Mouse (Mus musculus) megakaryocyte, embryonic 14.5 days (primary cell): ENCODE measurements at regions not wholly inside any gene's neighbourhood (a gene's known extent, or its start where the extent isn't known, plus 50 kb on each side); places are given as distances from the start of the nearest gene placed in this dataset.

Experiments
- H3K27me3 ChIP-seq: replicated peaks from 2 replicates; pipeline ENCODE3; 2012; ENCODE audit warnings: inconsistent platforms
- H3K36me3 ChIP-seq: replicated peaks from 2 replicates; pipeline ENCODE3; 2012; ENCODE audit warnings: low read length, inconsistent platforms, mixed read lengths
- H3K4me1 ChIP-seq: 2 replicates; pipeline ENCODE4 v1.6.1; 2012; ENCODE audit warnings: inconsistent platforms
- H3K4me3 ChIP-seq: replicated peaks from 2 replicates; pipeline ENCODE3; 2012; ENCODE audit warnings: moderate library complexity, mild to moderate bottlenecking, inconsistent platforms
- H3K9me3 ChIP-seq: 2 replicates; pipeline ENCODE4 v1.6.1; 2012; ENCODE audit warnings: inconsistent platforms
- FLI1 ChIP-seq: IDR thresholded peaks from 2 replicates; pipeline ENCODE4 v1.6.1; 2012; ENCODE audit warnings: low read length, inconsistent platforms, mixed read lengths
- GATA1 ChIP-seq: IDR thresholded peaks from 3 replicates; pipeline ENCODE4 v1.6.1; 2012; ENCODE audit warnings: mixed read lengths, low read length, inconsistent platforms, borderline replicate concordance

- H3K9me3 ChIP-seq = peaks cover 26% of the 10 kb centered on the region
- no peaks in the 10 kb centered on the region for H3K36me3 ChIP-seq
- TF ChIP-seq FLI1 = no peak
- no peak for TF ChIP-seq GATA1
- H3K27me3 ChIP-seq = peaks cover 52% of the 10 kb centered on the region
- no peak overlapping the region for H3K4me3 ChIP-seq
- H3K4me1 ChIP-seq = peaks cover 23% of the 10 kb centered on the region
Measured at GRCm38 (mm10) chr8:84336376-84336775, 51.9 kb upstream of the Cacna1a start.

DNA sequence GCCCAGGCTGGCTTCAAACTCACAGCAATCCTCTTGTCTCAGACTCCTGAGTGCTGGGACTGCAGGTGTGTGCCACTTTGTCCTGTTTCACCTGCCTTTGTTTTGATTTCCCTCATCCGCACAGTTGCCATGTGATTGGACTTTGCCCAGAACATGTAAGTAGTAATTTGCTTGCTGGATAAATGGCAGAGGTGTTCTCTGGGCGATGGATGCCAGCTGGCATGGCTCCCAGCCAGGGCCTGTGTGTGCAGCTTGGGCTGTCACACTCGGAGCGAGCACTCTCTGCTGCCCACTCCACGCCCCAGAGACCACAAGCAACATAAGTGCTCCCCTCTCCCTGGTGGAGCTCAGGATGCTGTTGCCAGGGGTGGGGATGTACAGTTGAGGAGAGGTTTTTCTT is 53.9 kb upstream of the Cacna1a start:
- Histone ChIP-seq H3K36me3 (no peaks in the 10 kb centered on the region), H3K4me3 (no peak overlapping the region), H3K9me3 (peaks cover 29% of the 10 kb centered on the region), H3K4me1 (peaks cover 17% of the 10 kb centered on the region), H3K27me3 (peaks cover 44% of the 10 kb centered on the region)
- TF ChIP-seq FLI1 (no peak), GATA1 (no peak)

- Histone ChIP-seq H3K27me3 (peaks cover 24% of the 10 kb centered on the region), H3K36me3 (no peaks in the 10 kb centered on the region), H3K4me3 (no peak overlapping the region), H3K9me3 (peaks cover 32% of the 10 kb centered on the region), H3K4me1 (peaks cover 3% of the 10 kb centered on the region; the same call in 1 of the 2 replicates)
- TF ChIP-seq FLI1 (no peak), GATA1 (no peak)
Measured at GRCm38 (mm10) chr8:84331562-84331961, 56.7 kb upstream of the Cacna1a start.

DNA sequence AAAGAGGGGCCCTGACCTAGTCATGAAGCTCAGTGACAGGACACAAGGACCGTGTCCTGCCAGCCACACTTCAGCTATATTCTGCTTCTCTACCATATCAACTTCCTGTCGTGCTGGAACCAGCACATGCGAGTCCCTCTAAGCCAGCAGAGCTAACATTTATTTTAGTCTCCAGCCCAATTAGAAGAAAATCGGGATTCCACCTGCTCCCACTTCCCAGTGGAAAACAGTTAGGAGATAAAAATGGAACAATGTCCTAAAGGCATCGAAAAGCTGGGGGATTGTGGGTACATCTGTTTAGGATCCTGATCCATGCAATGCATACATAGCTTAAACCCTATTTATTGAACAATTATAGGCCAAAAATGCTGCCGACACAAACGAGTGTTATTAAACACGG is 58.7 kb upstream of the Cacna1a start:
- H3K4me3 ChIP-seq = no peak overlapping the region
- H3K27me3 ChIP-seq = peaks cover 11% of the 10 kb centered on the region
- no peaks in the 10 kb centered on the region for H3K4me1 ChIP-seq
- no peaks in the 10 kb centered on the region for H3K36me3 ChIP-seq
- TF ChIP-seq GATA1 (no peak), FLI1 (no peak)
- H3K9me3 ChIP-seq = peaks cover 39% of the 10 kb centered on the region

GRCm38 (mm10) chr8:84322761-84323160 is 52.6 kb upstream of the Ccdc130 start:
- H3K36me3 ChIP-seq = no peaks in the 10 kb centered on the region
- H3K9me3 ChIP-seq = peaks cover 17% of the 10 kb centered on the region
- TF ChIP-seq FLI1 (no peak), GATA1 (no peak)
- no peaks in the 10 kb centered on the region for H3K4me1 ChIP-seq
- no peak overlapping the region for H3K4me3 ChIP-seq
- peaks cover 16% of the 10 kb centered on the region for H3K27me3 ChIP-seq

DNA sequence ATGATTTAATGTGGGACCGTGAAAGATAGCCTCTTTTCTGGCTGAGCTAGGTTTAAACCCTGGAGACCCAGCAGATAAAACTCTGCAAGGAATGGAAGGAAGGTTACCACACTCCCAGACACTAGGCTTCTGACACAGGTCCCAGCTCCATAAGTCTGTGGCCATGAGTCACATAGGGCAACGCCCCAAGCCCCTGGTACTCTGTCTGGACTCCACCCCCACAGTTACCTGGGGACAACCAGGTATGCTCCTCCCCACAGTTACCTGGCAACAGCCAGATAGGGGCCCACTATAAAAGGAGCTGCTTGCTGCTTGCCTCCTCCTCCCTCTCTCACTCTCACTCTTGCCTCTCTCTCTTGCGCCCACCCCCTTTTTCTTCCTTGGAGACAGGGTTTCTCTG is 51.7 kb upstream of the Ccdc130 start:
- Histone ChIP-seq H3K27me3 (peaks cover 16% of the 10 kb centered on the region), H3K4me3 (no peak overlapping the region), H3K36me3 (no peaks in the 10 kb centered on the region), H3K9me3 (peaks cover 9% of the 10 kb centered on the region), H3K4me1 (no peaks in the 10 kb centered on the region)
- TF ChIP-seq FLI1 (no peak), GATA1 (no peak)
